Mouse (Mus musculus): ENCODE data around the gene Bcas3.

The Bcas3 gene

DNA sequence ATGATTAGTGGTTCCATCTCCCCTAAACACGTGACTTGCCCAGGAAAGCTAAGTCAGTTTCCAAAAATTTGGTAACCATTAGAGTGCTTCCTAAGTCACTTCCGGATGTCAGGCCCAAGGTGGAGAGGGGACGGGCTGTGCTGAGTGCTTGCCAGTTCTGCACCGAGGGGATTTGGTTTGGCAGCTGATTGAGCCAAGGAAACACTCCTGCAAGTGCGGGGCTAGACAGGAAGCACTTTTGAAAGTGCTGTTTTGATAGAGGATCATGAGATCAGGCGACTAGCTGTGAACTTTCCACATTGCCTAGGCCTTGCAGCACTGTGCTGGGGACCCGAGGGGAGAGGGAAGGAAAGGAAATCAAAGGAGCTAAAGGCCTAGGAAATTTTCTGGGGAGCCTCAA is 262.5 kb downstream of the Bcas3 start:
- no peak for DNase-seq (ENCODE audit: low spot score in 2 of 2)

DNA sequence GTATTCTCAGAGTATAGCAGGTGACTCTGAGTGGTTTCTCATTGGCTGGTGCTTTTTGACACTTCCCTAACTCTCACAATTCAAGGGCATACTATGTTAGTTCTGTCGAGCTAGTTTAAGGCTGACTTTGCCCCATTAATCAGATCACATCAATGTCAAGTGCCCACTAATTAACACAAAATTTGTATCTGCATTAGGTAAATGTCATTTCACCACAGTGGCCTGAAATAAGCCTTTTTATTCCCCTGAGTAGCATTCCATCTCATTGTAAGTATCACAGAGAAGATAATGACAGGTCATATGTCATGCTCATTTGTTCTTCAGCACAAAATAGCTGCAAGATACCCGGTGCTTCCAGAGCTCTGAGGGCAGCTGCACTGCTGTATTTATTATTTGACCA is 268.5 kb downstream of the Bcas3 start:
- no peak for DNase-seq (ENCODE audit: low spot score in 2 of 2)

DNA sequence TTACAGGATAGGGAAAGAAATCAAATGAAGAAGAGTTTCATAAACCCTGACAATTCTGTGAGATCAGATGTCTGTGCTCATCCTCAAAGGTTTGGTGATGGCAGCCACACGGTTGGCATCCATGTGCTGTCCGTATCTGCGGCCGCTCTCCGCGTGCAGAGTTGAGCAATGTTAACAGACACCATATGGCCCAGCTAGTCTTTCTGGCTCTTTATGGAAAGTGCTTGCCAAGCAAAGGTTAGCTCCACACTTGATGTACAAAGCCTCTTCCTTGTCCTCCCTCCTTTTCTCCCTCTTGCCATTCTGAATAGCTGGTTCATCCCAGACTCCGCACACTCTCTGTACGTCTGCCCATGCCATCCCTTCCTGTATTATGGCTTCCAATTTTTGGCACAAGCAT is 269.0 kb downstream of the Bcas3 start:
- DNase-seq (ENCODE audit: low spot score in 2 of 2): no peak

DNA sequence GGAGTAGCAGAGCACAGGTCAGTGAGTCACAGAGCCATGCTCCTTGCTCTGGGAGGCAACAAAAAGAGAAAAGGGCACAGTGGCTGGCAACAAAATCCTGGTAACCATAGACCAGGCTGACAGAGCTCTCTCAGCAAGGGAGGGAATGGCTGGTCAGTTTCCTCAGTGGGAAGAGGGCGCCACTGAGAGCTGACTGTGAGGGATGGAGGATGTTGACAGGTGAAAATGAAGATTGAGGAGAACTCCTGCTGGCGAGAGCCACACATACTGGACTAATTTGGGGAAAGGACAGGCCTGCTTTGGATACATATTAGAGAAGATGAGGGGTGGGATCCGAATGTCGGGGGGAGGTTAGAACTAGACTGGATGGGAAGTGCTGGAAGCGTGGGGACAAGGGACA is 272.2 kb downstream of the Bcas3 start:
- no peak for DNase-seq (ENCODE audit: low spot score in 2 of 2)

DNA sequence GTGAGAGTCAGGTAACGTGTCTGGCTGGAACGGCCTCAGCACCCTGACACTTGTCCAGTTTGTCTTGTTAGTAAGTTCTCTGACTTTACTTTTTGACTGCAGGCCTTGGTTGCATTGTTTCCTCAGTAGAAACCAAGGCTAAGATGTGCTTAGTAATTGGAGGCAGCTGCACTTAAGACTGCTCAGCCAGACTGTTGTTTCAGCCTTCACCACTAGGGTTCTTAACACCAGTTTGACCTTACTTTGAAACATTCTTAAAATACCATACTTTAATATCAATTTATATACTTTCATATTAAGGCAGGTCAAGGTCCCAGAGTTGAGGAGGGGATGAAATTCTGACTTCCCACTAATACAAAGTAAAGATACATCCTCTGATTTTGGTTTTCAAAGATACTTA is 273.9 kb downstream of the Bcas3 start:
- DNase-seq (ENCODE audit: low spot score in 2 of 2): no peak

DNA sequence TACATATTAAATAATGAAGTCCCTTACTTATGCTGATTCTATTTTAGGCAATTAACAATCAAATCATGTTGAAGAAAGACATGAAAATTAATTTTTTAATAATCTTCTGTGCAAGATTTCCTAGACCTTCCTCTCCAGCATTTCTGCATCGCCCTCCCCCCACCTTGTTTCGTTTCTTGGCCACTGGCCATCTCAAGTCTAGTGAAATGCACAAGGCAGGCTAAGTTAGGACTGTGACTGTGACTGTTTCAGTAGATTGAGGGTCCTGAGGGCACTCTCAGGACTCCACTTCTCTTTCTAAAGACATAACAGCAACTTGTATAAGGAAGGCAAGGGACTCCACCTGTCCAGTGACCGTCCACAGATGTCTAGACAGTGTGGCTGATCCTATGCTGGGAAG is 274.4 kb downstream of the Bcas3 start:
- DNase-seq (ENCODE audit: low spot score in 2 of 2): no peak

DNA sequence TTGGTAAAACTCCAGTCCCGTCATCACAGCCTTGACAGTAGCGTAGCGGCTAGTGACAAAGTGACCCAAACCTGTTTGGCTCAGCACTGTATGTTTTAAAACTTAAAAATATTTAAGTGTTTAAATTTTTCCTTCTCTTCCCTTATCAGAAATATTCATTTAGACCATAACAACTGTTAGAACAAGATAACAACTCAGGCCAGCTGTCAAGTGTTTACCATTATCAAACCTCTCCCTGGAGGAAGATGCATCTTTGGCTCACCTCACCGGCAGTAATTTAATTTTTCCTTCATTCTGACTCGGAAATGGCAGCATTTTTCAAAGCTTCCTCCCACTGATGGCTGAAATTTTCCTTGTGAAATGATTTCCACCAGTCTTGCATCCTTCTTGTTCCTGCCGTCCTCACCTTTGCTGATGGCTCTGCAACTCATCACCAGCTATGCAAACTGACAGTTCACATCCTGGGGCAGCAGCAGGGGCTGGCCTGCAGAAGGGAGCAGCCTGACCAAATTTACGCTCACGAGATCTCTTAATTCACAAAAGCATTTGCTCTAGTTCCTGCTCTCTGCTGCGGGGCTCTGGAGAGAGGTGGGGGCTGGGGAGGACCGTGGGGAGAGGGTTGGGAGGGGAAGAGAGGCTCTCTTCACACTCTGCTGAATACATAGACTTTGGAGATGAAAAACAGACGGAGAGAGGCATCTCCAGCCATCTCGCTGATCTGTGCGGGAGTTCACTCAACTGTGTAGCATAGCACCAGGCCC is 275.5 kb downstream of the Bcas3 start:
- no peak for DNase-seq (ENCODE audit: low spot score in 2 of 2)

DNA sequence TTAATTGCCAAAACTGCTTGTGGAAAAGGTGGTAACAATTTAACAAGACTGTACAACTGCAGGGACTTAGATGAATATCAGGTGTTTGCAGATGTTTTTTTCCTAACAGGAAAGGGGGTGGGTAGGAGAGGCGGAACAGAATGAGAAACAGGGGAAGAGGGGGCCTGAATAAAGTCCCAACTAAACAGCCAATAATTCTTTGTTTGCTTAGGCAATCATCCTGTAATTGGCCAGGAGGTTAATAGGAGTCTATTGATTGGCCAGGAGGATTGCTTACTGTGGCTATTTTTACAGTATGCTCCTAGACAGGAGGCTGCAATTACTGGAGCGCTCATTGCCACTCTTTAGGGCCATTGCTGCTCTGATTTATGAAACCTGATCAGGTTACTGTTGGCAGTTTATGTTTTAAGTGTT is 279.6 kb downstream of the Bcas3 start:
- DNase-seq (ENCODE audit: low spot score in 2 of 2): no peak

DNA sequence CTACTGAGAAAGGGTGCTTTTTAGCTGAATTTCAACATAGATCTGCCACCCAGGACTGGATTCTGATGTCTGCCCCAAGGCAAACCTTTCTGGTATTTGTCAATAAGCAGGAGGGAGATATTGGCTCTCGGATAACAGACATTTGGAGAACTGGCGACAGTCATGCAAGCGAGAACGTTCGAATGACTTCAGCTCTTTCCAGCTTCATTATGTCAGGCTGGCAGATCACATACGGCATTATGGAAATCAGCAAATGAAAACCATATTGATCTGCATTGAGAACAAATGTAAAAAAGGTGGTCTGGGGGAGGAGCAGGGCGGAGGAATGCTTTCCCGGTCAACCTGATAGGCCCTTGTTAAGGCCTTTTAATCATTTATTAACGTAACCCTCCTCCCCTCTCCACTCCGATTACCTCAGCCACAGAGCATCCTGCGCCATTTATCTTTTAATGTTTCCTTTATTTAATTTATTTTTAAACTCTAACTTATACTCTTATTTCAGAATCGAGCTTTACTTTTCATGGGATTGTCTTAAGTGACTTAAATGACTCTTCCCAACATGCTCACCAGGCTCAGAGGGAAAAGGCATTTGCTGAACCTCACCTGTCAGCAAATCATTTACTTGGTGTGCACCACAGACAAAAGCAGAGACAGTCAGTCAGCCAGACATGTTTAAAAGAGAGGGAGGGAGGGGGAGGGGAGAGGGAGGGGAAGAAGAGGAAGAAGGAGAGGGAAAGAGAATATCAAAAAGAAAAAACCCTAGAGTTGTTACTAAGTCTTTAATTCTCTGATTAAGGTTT is 285.9 kb downstream of the Bcas3 start:
- no peak for DNase-seq (ENCODE audit: low spot score in 2 of 2)

DNA sequence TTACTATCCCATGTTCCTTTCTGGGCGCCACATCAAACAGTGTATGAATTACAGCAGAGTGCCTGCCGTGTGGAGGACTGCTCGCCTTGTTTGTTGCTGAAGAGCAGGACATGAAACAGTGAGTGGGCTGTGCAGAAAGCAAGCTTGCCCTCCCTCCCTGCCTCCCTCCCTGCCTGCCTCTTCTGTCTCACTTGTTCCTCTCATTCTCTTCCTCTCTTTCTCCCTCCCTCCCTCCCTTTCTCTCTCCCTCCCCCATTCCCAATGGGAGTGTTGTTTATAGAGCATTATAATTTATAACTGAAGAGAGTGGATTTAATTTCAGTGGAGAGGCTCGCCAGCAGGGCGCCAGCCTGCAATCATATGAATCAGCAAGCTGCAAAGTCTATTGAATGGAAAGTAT is 287.7 kb downstream of the Bcas3 start:
- peak in 1 of 2 experiments; percentile 12 for DNase-seq (ENCODE audit: low spot score in 2 of 2)

DNA sequence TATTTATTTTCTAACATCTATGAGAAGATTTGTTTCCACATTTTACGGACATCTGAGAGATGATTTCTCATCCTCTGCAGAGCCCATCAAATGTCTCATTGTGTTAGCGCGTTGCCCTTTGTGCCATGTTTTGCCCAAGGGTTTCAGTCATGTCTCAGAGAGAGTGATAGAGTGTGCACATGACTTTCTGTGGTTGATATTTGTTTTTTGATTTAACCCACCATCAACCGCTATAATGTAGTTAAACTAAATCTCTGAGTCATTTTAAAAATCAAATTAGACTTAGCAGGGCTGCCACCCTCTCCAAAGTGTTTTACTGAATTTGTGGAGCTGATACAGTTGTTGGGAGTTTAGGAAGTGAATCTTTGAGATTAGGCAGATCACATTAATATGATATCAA is 288.5 kb downstream of the Bcas3 start:
- no peak for DNase-seq (ENCODE audit: low spot score in 2 of 2)

DNA sequence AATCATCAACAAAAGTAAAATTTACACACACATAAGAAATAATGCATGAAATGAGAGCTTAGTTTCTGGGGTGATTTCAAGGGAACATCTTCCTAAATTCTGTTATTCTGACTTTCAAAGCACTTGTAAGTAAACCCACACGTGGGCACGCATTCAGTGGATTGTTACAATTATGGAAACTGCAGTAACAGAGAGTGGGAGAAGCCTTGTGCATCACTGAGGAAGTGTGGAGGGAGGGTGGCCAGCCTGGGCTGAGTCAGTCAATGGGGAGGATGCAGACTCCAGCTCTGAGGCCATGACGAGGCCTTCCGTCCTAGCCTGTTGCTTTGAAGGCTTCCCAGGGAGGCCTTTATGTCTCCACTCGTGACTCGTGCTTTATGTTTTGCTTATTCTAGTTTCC is 289.6 kb downstream of the Bcas3 start:
- DNase-seq (ENCODE audit: low spot score in 2 of 2): peak; percentile 67 to 70

DNA sequence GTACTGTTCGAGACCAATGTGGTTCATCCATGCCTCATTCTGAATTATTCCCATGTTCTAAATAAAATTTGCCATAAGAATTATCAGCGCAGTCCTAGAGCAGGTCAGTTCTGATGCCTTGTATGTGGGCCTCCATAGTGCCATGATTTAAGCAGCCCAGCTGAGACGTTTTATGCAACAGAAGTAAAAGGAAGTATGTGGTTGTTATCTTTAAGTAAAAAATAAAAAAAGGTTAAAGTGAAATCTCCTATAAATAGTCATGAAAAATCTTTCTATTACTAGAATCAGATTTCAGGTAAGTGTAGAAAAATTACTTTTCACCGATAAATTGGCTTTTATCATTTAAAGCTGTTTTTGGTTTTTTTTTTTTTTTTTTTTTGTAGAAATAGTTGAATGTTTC is 290.1 kb downstream of the Bcas3 start:
- DNase-seq (ENCODE audit: low spot score in 2 of 2): no peak

DNA sequence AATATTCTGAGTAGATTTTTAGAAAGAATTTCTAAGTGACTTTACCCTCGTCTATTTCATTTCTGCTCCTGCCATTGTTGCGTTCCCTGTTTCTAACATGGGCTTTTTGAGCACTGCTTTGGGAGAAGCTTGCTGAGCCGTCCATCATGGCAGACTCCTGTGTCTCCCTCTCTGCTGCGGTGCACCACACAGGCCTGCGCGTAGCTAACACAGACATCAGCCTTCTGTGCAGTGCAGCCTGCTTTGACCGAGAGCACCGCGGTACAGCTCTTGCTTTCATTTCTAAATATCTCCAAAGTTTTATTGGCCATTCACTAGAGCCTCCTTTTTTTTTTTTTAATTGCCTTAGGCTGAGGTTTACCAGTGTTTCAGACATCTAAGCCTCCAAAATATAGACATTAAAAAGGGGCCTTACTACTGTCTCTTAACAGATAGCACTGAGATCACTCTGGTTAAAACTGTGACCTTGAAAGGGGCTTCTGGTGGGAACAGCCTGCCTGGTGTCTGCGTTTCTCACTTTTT is 290.6 kb downstream of the Bcas3 start:
- no peak for DNase-seq (ENCODE audit: low spot score in 2 of 2)

DNA sequence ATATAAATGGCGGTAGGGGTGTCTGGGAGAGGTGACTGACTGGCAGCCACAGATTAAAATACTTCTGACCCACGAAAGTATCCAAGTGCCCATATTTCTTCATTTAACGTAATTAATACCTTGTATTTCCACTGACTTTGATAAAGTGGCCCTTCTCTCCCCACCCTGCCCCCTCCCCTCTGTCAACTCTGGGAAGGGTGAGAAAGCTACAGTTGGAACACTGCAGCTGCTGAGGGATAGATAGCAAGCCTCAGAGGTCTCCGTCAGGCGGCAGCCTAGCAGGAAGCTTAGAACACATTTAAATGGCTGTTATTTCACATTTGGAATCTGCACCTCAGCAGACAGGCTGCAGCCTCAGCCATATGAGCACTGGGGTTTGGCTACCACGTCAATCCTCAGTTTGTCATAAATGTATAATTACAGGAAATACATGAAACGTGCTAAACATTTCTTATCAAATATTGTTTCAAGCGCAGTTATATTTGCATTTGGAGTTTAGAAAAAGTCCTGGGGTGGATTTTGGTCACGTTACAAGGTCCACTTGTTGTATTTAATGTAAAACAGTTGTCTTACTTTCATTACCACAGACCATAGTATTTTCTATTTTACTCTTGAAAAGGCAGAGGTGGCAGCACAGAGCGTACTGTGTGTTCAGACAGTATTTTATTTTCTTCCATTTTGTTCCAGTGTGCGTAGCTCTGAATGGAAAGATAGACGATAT is 291.2 kb downstream of the Bcas3 start:
- no peak for DNase-seq (ENCODE audit: low spot score in 2 of 2)

DNA sequence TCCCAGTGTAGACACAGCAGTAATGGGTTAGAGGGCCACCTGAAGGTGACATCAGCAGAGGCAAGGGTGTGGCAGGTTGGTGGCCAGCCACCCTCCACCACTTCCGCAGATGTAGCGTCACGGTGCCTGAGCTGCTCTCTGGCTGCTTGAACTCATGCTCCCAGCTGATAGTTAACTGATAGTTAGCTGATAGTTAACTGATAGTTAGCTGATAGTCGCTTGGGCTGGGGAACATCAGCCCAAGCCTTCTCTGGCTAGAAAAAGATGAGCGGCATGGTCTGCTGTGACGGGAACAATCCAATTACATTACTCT is 291.7 kb downstream of the Bcas3 start:
- DNase-seq (ENCODE audit: low spot score in 2 of 2): no peak

DNA sequence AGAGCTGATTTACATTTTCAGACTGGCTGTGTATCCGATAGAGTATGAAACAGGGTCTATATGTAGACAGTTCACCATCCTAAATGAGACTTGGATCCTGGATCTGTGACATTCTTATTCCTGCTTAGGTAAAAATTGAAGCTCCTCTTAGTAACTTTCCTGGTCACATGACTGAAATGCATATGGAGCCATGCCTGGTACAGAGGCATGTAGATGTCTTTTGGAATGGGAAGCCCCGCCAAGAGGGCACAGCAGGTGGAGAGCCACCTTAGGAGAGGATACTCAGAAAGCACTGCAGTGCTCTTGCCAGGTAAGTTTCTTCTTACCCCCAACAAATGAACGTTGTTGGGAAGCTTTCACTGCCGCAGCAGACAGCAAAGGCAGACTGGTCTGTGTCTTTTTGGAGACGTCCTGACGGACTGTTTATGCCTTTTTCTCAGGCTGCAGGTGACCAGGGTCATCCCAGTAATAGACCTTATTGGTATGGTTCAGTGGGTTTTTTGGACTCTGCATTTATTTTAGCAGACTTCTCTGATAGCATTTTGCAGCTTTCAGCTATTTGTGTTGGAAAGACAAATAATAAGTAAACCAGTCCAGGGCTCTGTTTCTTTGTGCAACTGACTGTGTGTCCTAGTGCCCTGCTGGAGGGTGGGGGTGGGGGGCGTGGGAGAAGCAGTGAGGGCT is 292.3 kb downstream of the Bcas3 start:
- no peak for DNase-seq (ENCODE audit: low spot score in 2 of 2)

DNA sequence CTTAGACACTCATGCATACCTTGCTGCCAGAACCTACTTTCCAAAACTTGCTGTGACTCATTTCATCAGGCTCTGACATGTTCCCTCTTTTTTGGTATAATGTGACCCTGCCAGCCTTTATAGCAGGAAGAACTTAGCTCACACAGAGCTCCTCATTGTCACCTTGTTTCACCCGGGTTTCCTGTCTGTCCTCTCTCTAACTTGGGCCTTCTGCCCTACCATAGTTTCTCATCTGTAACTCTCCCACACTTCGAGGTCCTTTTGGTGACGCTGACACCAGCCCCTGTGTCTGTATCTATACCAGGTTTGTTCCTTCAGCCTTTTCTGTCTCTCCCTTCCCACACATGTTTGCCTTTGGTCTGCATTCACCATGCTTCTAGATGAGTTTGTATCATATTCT is 295.9 kb downstream of the Bcas3 start:
- no peak for DNase-seq (ENCODE audit: low spot score in 2 of 2)

DNA sequence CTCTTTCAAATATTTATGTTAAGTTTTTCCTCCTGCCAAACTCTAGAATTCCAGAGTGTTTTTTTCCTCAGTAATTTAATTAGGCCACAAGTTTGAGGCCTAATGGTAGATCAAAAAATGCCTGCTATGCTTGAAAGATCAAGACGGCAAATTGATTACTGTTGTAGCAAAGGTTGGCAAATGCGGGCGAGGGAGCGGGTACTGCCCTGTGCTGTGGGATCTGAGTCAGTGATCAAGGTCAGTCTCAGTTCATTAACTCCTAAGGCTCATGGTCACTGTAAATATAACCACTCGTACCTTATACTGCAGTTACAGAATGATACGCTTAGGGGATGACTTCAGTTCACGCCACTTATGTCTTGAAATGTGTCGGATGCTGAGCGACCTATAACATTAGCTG is 296.4 kb downstream of the Bcas3 start:
- no peak for DNase-seq (ENCODE audit: low spot score in 2 of 2)

DNA sequence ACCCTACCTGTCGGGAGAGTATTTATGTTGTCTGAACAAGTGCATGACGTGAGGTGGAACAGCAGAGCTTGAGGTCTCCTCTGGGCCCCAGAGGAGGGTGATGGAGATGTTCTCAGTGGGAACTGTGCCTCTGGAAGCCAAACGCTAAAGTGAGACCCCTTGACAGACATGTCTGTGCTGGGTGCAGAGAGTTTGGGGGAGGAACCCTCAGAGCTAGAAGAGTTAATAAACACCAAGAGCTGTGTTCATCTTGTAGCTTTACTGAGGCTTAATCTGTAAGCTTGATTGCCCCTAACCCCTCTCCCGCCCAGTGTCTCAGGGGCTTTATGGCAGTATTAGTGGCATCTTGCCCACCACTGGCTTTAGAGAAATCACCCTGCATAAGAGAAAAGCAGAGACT is 304.5 kb downstream of the Bcas3 start:
- DNase-seq (ENCODE audit: low spot score in 2 of 2): no peak

DNA sequence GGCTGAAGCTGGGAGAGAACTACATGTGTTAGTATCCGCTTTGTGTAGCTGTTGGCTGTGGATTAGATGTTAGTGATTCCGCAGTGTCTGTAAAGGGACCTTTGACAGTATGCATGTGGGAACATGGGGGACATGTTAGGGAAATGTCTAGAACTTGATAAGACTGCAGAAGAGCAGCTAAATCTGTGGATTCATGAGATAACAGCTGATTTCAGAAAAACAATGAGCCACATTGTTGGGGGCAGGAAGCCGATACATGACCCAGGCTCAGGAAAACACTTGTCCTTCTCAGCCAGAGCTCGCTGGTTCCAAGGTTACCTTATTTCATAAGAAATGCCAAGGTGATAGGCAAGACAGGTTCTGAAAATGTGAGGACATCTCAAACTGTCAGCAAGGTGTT is 307.3 kb downstream of the Bcas3 start:
- no peak for DNase-seq (ENCODE audit: low spot score in 2 of 2)

DNA sequence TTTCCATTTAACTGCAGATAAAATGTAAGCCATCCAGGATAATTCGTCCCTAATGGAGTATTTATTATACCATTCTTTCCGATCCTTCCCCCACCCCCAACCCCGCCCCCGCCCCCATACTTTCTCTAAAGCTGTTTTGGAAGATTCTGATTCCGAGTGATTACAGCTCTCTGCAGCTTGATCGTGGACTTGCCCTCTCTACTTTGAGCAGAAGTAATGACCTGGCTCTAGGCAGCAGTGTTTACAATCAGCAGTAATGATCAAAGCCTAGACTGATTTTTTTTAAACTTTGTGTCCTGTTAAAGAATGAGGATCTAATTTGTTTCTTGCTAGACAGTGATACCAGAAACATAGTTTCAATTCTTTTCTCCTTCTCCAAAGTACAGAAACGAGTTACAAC is 314.2 kb downstream of the Bcas3 start:
- no peak for DNase-seq (ENCODE audit: low spot score in 2 of 2)

Data from frontal cortex, postnatal 36 days (tissue).